Mouse (Mus musculus) MEL (cell line): ENCODE data around the gene Lonrf2. TPM values are rescaled to one million over a fixed set of nuclear protein-coding genes. Genes with fewer than 3 reads are reported as not detected.
A peak's percentile ranks its signal among the peaks of the same experiment; 100 is the strongest.

ENCODE experiments used
- DNase-seq: peaks from one replicate; pipeline ENCODE4 v3.0.0; 2011; ENCODE audit warnings: low read depth, low spot score
- H3K27ac ChIP-seq: 2 replicates; pipeline ENCODE4 v1.5.1; 2012; ENCODE audit warnings: low read depth, mild to moderate bottlenecking, control low read depth, low read length, moderate library complexity; ENCODE audit not compliant: control insufficient read depth
- H3K27me3 ChIP-seq, 2 experiments: fragments of 150-350 bp in 1 of 2; sonication (generic) in 1 of 2; 2 replicates each; pipeline ENCODE4 v1.6.1; 2012; ENCODE audit warnings: low read length in 2 of 2, mild to moderate bottlenecking in 2 of 2, improper control_type of control experiment in 1 of 2, moderate library complexity in 1 of 2; ENCODE audit not compliant: insufficient read depth in 2 of 2, control insufficient read depth in 1 of 2
- H3K36me3 ChIP-seq, 2 experiments: 2 replicates each; pipeline ENCODE4 v1.6.1; 2012 to 2014; ENCODE audit warnings: low read length in 2 of 2, improper control_type of control experiment in 1 of 2, inconsistent platforms in 1 of 2, mild to moderate bottlenecking in 1 of 2; ENCODE audit not compliant: insufficient read depth in 2 of 2, control insufficient read depth in 1 of 2
- H3K4me1 ChIP-seq, 2 experiments: fragments of 150-350 bp in 1 of 2; sonication (generic) in 1 of 2; 2 replicates each; pipeline ENCODE4 v1.6.1; 2012; ENCODE audit warnings: low read length in 2 of 2, improper control_type of control experiment in 1 of 2, mild to moderate bottlenecking in 1 of 2; ENCODE audit not compliant: insufficient read depth in 2 of 2, control insufficient read depth in 1 of 2
- H3K4me3 ChIP-seq, 2 experiments: fragments of 150-350 bp in 1 of 2; sonication (generic) in 1 of 2; 2 replicates each; pipeline ENCODE4 v1.5.1; 2012; ENCODE audit warnings: low read depth in 2 of 2, low read length in 2 of 2, mild to moderate bottlenecking in 2 of 2, moderate library complexity in 2 of 2, control low read depth in 1 of 2, improper control_type of control experiment in 1 of 2; ENCODE audit not compliant: control insufficient read depth in 1 of 2, insufficient read depth in 1 of 2
- H3K79me2 ChIP-seq: 2 replicates; pipeline ENCODE4 v1.6.1; 2012; ENCODE audit warnings: mild to moderate bottlenecking, low read length, moderate library complexity; ENCODE audit not compliant: control insufficient read depth, poor library complexity, insufficient read depth
- H3K9ac ChIP-seq: 2 replicates; pipeline ENCODE4 v1.6.1; 2012; ENCODE audit warnings: low read depth, mild to moderate bottlenecking, control low read depth, low read length, moderate library complexity; ENCODE audit not compliant: control insufficient read depth, poor library complexity, severe bottlenecking
- H3K9me3 ChIP-seq: fragments of 150-350 bp; sonication (generic); replicated peaks from 2 replicates; pipeline ENCODE4 v1.6.1; 2012; ENCODE audit warnings: mild to moderate bottlenecking, low read length, improper control_type of control experiment, moderate library complexity; ENCODE audit not compliant: insufficient read depth
- CHD1 ChIP-seq: IDR thresholded peaks from 2 replicates; pipeline ENCODE4 v1.6.1; 2012; ENCODE audit warnings: low read depth, mild to moderate bottlenecking, inconsistent platforms, low read length, improper control_type of control experiment
- CHD2 ChIP-seq: IDR thresholded peaks from 2 replicates; pipeline ENCODE4 v1.6.1; 2011; ENCODE audit warnings: low read length, improper control_type of control experiment
- CTCF ChIP-seq, 3 experiments: IDR thresholded peaks in 2 of 3; conservative IDR thresholded peaks in 1 of 3; 2 replicates each; pipeline ENCODE4 v1.5.1; 2011 to 2012; ENCODE audit warnings: low read length in 3 of 3, low read depth in 2 of 3, mild to moderate bottlenecking in 2 of 3, improper control_type of control experiment in 1 of 3, inconsistent platforms in 1 of 3, mixed read lengths in 1 of 3, moderate library complexity in 1 of 3; ENCODE audit not compliant: control insufficient read depth in 1 of 3, insufficient read depth in 1 of 3, poor library complexity in 1 of 3, severe bottlenecking in 1 of 3
- E2F4 ChIP-seq: IDR thresholded peaks from 2 replicates; pipeline ENCODE4 v1.6.1; 2011; ENCODE audit warnings: low read depth, low read length, improper control_type of control experiment, borderline replicate concordance
- EP300 ChIP-seq, 2 experiments: IDR thresholded peaks; 2 replicates each; pipeline ENCODE4 v1.6.1; 2011; ENCODE audit warnings: improper control_type of control experiment in 2 of 2, low read length in 2 of 2, low read depth in 1 of 2, mild to moderate bottlenecking in 1 of 2
- HCFC1 ChIP-seq: IDR thresholded peaks from 2 replicates; pipeline ENCODE4 v1.6.1; 2012; ENCODE audit warnings: low read depth, mild to moderate bottlenecking, inconsistent platforms, low read length, improper control_type of control experiment, moderate library complexity
- MXI1 ChIP-seq: IDR thresholded peaks from 2 replicates; pipeline ENCODE4 v1.6.1; 2011; ENCODE audit warnings: mild to moderate bottlenecking, low read depth, low read length, improper control_type of control experiment
- NELFE ChIP-seq: IDR thresholded peaks from 2 replicates; pipeline ENCODE4 v1.6.1; 2011; ENCODE audit warnings: low read depth, low read length, improper control_type of control experiment
- NRF1 ChIP-seq: IDR thresholded peaks from 2 replicates; pipeline ENCODE4 v1.6.1; 2014; ENCODE audit warnings: low read depth, mild to moderate bottlenecking, inconsistent platforms, low read length, improper control_type of control experiment, moderate library complexity; ENCODE audit not compliant: poor library complexity, insufficient read depth, severe bottlenecking
- POLR2AphosphoS5 ChIP-seq: IDR thresholded peaks from 2 replicates; pipeline ENCODE4 v1.6.1; 2012; ENCODE audit warnings: low read depth, borderline replicate concordance, mild to moderate bottlenecking, inconsistent platforms, low read length, moderate library complexity, mixed read lengths
- RAD21 ChIP-seq: IDR thresholded peaks from 2 replicates; pipeline ENCODE4 v1.6.1; 2011; ENCODE audit warnings: mild to moderate bottlenecking, low read depth, low read length, improper control_type of control experiment
- SIN3A ChIP-seq: IDR thresholded peaks from 2 replicates; pipeline ENCODE4 v1.6.1; 2012; ENCODE audit warnings: low read length, improper control_type of control experiment, inconsistent platforms
- SMC3 ChIP-seq: IDR thresholded peaks from 2 replicates; pipeline ENCODE4 v1.6.1; 2011; ENCODE audit warnings: low read depth, low read length, improper control_type of control experiment
- USF1 ChIP-seq: IDR thresholded peaks from 2 replicates; pipeline ENCODE4 v1.6.1; 2014; ENCODE audit warnings: low read depth, mild to moderate bottlenecking, inconsistent platforms, low read length, improper control_type of control experiment, moderate library complexity
- ZC3H11A ChIP-seq: IDR thresholded peaks from 2 replicates; pipeline ENCODE4 v1.6.1; 2012; ENCODE audit warnings: low read depth, mild to moderate bottlenecking, inconsistent platforms, low read length, improper control_type of control experiment
- ZKSCAN1 ChIP-seq: IDR thresholded peaks from 2 replicates; pipeline ENCODE4 v1.6.1; 2012; ENCODE audit warnings: low read depth, mild to moderate bottlenecking, inconsistent platforms, low read length, improper control_type of control experiment, moderate library complexity
- polyA plus RNA-seq, 2 experiments: library from polyadenylated mRNA; stranded (reverse) in 1 of 2; unstranded in 1 of 2; fragments of >175 nt in 1 of 2; fragments of >200 nt in 1 of 2; gene quantifications; 2 replicates each; pipeline versions ENCODE4 v1.2.1 to v1.2.4; 2012; ENCODE audit warnings: low replicate concordance in 2 of 2, low read depth in 1 of 2; ENCODE audit not compliant: insufficient read length in 2 of 2, insufficient read depth in 1 of 2, missing spikeins in 1 of 2
- total RNA-seq: library from RNA; depleted of rRNA; stranded (reverse); fragments of 300-350 nt; gene quantifications from 2 replicates; pipeline ENCODE4 v1.2.3, GENCODE M21; 2012

Gene Lonrf2
- total and polyA plus RNA-seq, 3 experiments = not detected

DNA sequence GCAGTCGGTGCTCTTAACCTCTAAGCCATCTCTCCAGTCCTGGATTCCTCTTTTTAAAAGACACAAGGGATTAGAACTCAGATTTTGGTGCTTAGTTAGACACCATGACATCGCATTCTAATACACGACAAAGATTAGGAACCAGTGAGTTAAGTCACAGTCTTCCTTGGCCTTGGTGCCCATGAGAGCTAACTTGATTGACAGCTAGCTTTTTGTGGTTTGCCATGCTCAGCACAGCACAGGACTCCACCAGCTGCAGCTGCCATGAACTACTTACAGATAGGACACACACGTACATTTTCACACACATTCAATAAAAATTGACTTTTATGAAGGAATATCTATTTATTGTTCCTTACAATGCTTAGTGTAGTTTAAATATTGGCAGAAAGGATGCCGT is 60.8 kb downstream of the Lonrf2 start:
- no peaks in the 10 kb centered on the region for H3K79me2 ChIP-seq
- no peaks in the 10 kb centered on the region for H3K27me3 ChIP-seq
- TF ChIP-seq EP300 (IDR thresholded peaks at IDR 0.05; ENCODE audit: low read depth in 1 of 2, low read length in 2 of 2) (no peak), ZKSCAN1 (no peak), MXI1 (no peak)
- H3K4me1 ChIP-seq = no peaks in the 10 kb centered on the region; a peak in 2 of 4 replicates
- H3K9me3 ChIP-seq = no peaks in the 10 kb centered on the region
- H3K4me3 ChIP-seq = no peak overlapping the region
- no peak overlapping the region for H3K9ac ChIP-seq
- H3K36me3 ChIP-seq = no peaks in the 10 kb centered on the region
- no peak for DNase-seq
- no peak overlapping the region for H3K27ac ChIP-seq

DNA sequence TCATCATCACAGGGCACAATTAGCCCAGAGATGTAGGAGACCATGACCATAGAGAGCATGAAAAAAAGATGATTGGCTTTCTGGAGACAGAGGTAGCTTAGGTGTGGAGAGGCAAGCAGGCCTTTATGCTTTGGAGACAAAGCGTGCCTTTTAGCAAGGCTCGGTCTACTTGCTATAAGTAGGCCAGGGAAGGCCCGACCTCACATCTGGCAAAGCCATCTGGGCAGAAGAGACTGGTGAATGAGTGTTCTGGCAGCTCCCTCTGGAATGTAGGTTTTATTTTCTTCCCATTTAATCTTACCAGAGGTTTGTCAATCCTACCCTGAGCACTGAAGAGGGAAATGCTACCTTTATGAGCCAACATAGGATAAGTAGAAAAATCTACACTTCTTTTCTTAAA is 65.8 kb downstream of the Lonrf2 start:
- Histone ChIP-seq H3K36me3 (peaks cover 0 to 5% of the 10 kb centered on the region in 2 experiments; a peak in 1 of 4 replicates), H3K79me2 (no peaks in the 10 kb centered on the region), H3K4me3 (no peak overlapping the region), H3K27me3 (no peaks in the 10 kb centered on the region), H3K27ac (no peak overlapping the region), H3K9ac (no peak overlapping the region), H3K9me3 (no peaks in the 10 kb centered on the region)
- DNase-seq = no peak
- TF ChIP-seq POLR2AphosphoS5 (no peak), RAD21 (no peak), EP300 (IDR thresholded peaks at IDR 0.05; ENCODE audit: low read depth in 1 of 2, low read length in 2 of 2) (no peak), CHD1 (no peak), SIN3A (no peak), USF1 (no peak), HCFC1 (no peak), ZKSCAN1 (no peak)
- TF ChIP-seq, all 39 proteins: peak for 0
- H3K4me1 ChIP-seq = peaks cover 0 to 9% of the 10 kb centered on the region in 2 experiments; a peak in 2 of 4 replicates

DNA sequence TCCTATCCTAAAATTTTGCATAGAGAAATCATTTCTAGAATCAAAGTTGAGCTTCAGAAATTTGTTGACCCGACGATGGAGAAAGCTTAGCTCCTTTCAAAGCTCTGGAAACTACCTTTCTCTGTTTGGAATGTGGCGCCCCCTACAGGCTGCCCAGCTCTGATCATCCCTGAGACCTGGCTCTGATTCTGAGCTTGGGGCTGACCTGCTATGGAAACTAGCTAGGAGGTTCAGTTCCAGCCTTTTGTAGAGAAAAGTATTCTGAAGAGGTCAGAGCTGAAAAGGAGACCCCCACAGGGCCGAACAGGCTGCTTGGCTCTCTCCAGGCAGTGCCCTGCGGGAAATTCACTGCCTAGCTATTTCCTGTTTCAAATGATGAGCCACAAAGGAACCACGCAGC is 66.6 kb downstream of the Lonrf2 start:
- Histone ChIP-seq H3K27me3 (no peaks in the 10 kb centered on the region), H3K9me3 (no peaks in the 10 kb centered on the region), H3K4me1 (peaks cover 0 to 9% of the 10 kb centered on the region in 2 experiments; a peak in 2 of 4 replicates), H3K27ac (no peak overlapping the region), H3K9ac (no peak overlapping the region), H3K4me3 (no peak overlapping the region), H3K36me3 (peaks cover 0 to 5% of the 10 kb centered on the region in 2 experiments; a peak in 1 of 4 replicates), H3K79me2 (no peaks in the 10 kb centered on the region)
- DNase-seq = peak; percentile 70
- TF ChIP-seq RAD21 (peak; percentile 91), CHD2 (no peak), ZC3H11A (peak; percentile 89), SMC3 (peak; percentile 86), NELFE (no peak), ZKSCAN1 (no peak), NRF1 (no peak), E2F4 (no peak), CTCF (IDR thresholded peaks at IDR 0.05 in 2 of 3, conservative IDR thresholded peaks at IDR 0.05 in 1 of 3; ENCODE audit: control insufficient read depth in 1 of 3, insufficient read depth in 1 of 3, low read depth in 2 of 3, low read length in 3 of 3, poor library complexity in 1 of 3, severe bottlenecking in 1 of 3) (peak; percentile 73 to 94 (median 91))
- TF ChIP-seq, all 39 proteins: peak for 4
